Mouse (Mus musculus): Measurements from ENCODE around the gene Pcgf1.

GRCm38 (mm10) chr6:83033249-83034185 lies 44.2 kb upstream of the Pcgf1 start, which contains the start of the genes Dok1 and Loxl3:
- TF ChIP-seq POLR2A (IDR thresholded peaks at IDR 0.05; ENCODE audit: borderline replicate concordance, control insufficient read depth, low read depth, low read length) = peak; percentile 70
- no peak for TF ChIP-seq CTCF (IDR thresholded peaks at IDR 0.05; ENCODE audit: control insufficient read depth, insufficient read depth, low read length)

All from bone marrow, adult 2 months (tissue).